Mouse (Mus musculus): ENCODE results near the gene Etfa. TPM values are rescaled to one million over a fixed set of nuclear protein-coding genes. Genes with fewer than 3 reads are reported as not detected.

The Etfa gene
- polyA plus RNA-seq (2015; fragmentation: Nextera tagmentation; extraction: Ambion mirVana), result 199 and 218 TPM in 2 replicates

- Histone ChIP-seq H3K4me3 (replicated peaks) (peak within 1 kb of the TSS; percentile 86), H3K9me3 (replicated peaks) (no peaks in the 10 kb centered on the region), H3K4me1 (peaks cover 11% of the 10 kb centered on the region), H3K27me3 (peaks cover 27% of the 10 kb centered on the region), H3K27ac (peak within 1 kb of the TSS; percentile 95), H3K4me2 (peak within 1 kb of the TSS; percentile 88), H3K9ac (peak within 1 kb of the TSS; percentile 91), H3K36me3 (no peaks in the 10 kb centered on the region)
- peak; percentile 100 for ATAC-seq (replicated peaks; ENCODE audit: low FRiP score)
- under 1% methylated on average over 47 of the region's 47 CpGs for WGBS
Measured at GRCm38 (mm10) chr9:55512027-55512543, at the start of gene Etfa. Gene Etfa, minus strand, starts transcription at chr9:55512243.

- WGBS, result 84% methylated on average over 1 of the region's 1 CpGs
- ATAC-seq (replicated peaks; ENCODE audit: low FRiP score), result no peak
Measured at GRCm38 (mm10) chr9:55560960-55561359, 48.9 kb upstream of the Etfa start.

GRCm38 (mm10) chr9:55554986-55555385 lies 42.9 kb upstream of the Etfa start:
- Histone ChIP-seq H3K27ac (no peak overlapping the region), H3K4me3 (replicated peaks) (no peak overlapping the region), H3K4me1 (no peaks in the 10 kb centered on the region), H3K4me2 (no peak overlapping the region), H3K9ac (no peak overlapping the region), H3K27me3 (peaks cover 18% of the 10 kb centered on the region), H3K9me3 (replicated peaks) (no peaks in the 10 kb centered on the region), H3K36me3 (no peaks in the 10 kb centered on the region)
- ATAC-seq (replicated peaks; ENCODE audit: low FRiP score), result no peak
- 58% methylated on average over 1 of the region's 1 CpGs for WGBS

More at GRCm38 (mm10) chr9:55560960-55561359, 48.9 kb upstream of the Etfa start:
- Histone ChIP-seq H3K4me3 (replicated peaks) (no peak overlapping the region), H3K4me2 (no peak overlapping the region), H3K27me3 (no peaks in the 10 kb centered on the region), H3K9ac (no peak overlapping the region), H3K4me1 (no peaks in the 10 kb centered on the region), H3K27ac (no peak overlapping the region), H3K9me3 (replicated peaks) (no peaks in the 10 kb centered on the region), H3K36me3 (no peaks in the 10 kb centered on the region)

- Histone ChIP-seq H3K27me3 (peaks cover 74% of the 10 kb centered on the region), H3K36me3 (no peaks in the 10 kb centered on the region), H3K9ac (no peak overlapping the region), H3K9me3 (replicated peaks) (no peaks in the 10 kb centered on the region), H3K4me3 (replicated peaks) (no peak overlapping the region), H3K4me2 (no peak overlapping the region; the same call in 1 of the 2 replicates), H3K27ac (no peak overlapping the region), H3K4me1 (peaks cover 27% of the 10 kb centered on the region)
- ATAC-seq (replicated peaks; ENCODE audit: low FRiP score), result no peak
- WGBS, result 3% methylated on average over 16 of the region's 16 CpGs
Measured at GRCm38 (mm10) chr9:55549302-55549890, 37.4 kb upstream of the Etfa start.

- Histone ChIP-seq H3K4me1 (peaks cover 32% of the 10 kb centered on the region), H3K4me3 (replicated peaks) (no peak overlapping the region), H3K9me3 (replicated peaks) (no peaks in the 10 kb centered on the region), H3K27me3 (peaks cover 79% of the 10 kb centered on the region), H3K9ac (no peak overlapping the region), H3K27ac (no peak overlapping the region), H3K36me3 (no peaks in the 10 kb centered on the region), H3K4me2 (no peak overlapping the region)
- 11% methylated on average over 3 of the region's 3 CpGs for WGBS
- ATAC-seq (replicated peaks; ENCODE audit: low FRiP score), result no peak
Measured at GRCm38 (mm10) chr9:55548871-55549270, 36.8 kb upstream of the Etfa start.

- H3K4me3 ChIP-seq (replicated peaks), result peak overlapping the region; percentile 41
- no peaks in the 10 kb centered on the region for H3K9me3 ChIP-seq (replicated peaks)
- 2% methylated on average over 63 of the region's 63 CpGs for WGBS
- peaks cover 52% of the 10 kb centered on the region for H3K4me1 ChIP-seq
- peak overlapping the region; percentile 64 for H3K4me2 ChIP-seq
- H3K9ac ChIP-seq, result no peak overlapping the region
- peaks cover 96% of the 10 kb centered on the region for H3K27me3 ChIP-seq
- H3K36me3 ChIP-seq, result no peaks in the 10 kb centered on the region
- no peak overlapping the region for H3K27ac ChIP-seq
- ATAC-seq (replicated peaks; ENCODE audit: low FRiP score), result peak; percentile 47
Measured at GRCm38 (mm10) chr9:55546176-55547010, 34.4 kb upstream of the Etfa start.

GRCm38 (mm10) chr9:55545556-55546175 lies 33.6 kb upstream of the Etfa start:
- no peaks in the 10 kb centered on the region for H3K36me3 ChIP-seq
- H3K4me2 ChIP-seq, result peak overlapping the region; percentile 64
- H3K9me3 ChIP-seq (replicated peaks), result no peaks in the 10 kb centered on the region
- 6% methylated on average over 41 of the region's 41 CpGs for WGBS
- H3K27ac ChIP-seq, result no peak overlapping the region
- peaks cover 98% of the 10 kb centered on the region for H3K27me3 ChIP-seq
- H3K9ac ChIP-seq, result no peak overlapping the region
- H3K4me1 ChIP-seq, result peaks cover 57% of the 10 kb centered on the region
- ATAC-seq (replicated peaks; ENCODE audit: low FRiP score), result no peak
- peak overlapping the region; percentile 41 for H3K4me3 ChIP-seq (replicated peaks)

- ATAC-seq (replicated peaks; ENCODE audit: low FRiP score), result no peak
- WGBS, result 2% methylated on average over 30 of the region's 30 CpGs
- no peak overlapping the region for H3K9ac ChIP-seq
Measured at GRCm38 (mm10) chr9:55544861-55545555, 33.0 kb upstream of the Etfa start.

GRCm38 (mm10) chr9:55543703-55544401 lies 31.8 kb upstream of the Etfa start:
- Histone ChIP-seq H3K9me3 (replicated peaks) (no peaks in the 10 kb centered on the region), H3K4me2 (peak overlapping the region; percentile 47), H3K4me3 (replicated peaks) (peak overlapping the region; percentile 41), H3K27me3 (peaks cover 100% of the 10 kb centered on the region), H3K27ac (no peak overlapping the region), H3K4me1 (peaks cover 66% of the 10 kb centered on the region), H3K9ac (no peak overlapping the region), H3K36me3 (no peaks in the 10 kb centered on the region)
- ATAC-seq (replicated peaks; ENCODE audit: low FRiP score), result no peak
- under 1% methylated on average over 46 of the region's 46 CpGs for WGBS

More at GRCm38 (mm10) chr9:55544861-55545555, 33.0 kb upstream of the Etfa start:
- H3K4me1 ChIP-seq, result peaks cover 62% of the 10 kb centered on the region
- peaks cover 100% of the 10 kb centered on the region for H3K27me3 ChIP-seq
- H3K9me3 ChIP-seq (replicated peaks), result no peaks in the 10 kb centered on the region
- H3K4me3 ChIP-seq (replicated peaks), result peak overlapping the region; percentile 41
- no peak overlapping the region for H3K27ac ChIP-seq
- peak overlapping the region; percentile 64 for H3K4me2 ChIP-seq
- H3K36me3 ChIP-seq, result no peaks in the 10 kb centered on the region

- no peak for ATAC-seq (replicated peaks; ENCODE audit: low FRiP score)
- no peak overlapping the region for H3K9ac ChIP-seq
- 9% methylated on average over 8 of the region's 8 CpGs for WGBS
- peaks cover 100% of the 10 kb centered on the region for H3K27me3 ChIP-seq
- no peak overlapping the region for H3K27ac ChIP-seq
- no peaks in the 10 kb centered on the region for H3K36me3 ChIP-seq
- H3K9me3 ChIP-seq (replicated peaks), result no peaks in the 10 kb centered on the region
- H3K4me3 ChIP-seq (replicated peaks), result no peak overlapping the region
- peaks cover 66% of the 10 kb centered on the region for H3K4me1 ChIP-seq
- H3K4me2 ChIP-seq, result no peak overlapping the region
Measured at GRCm38 (mm10) chr9:55543336-55543702, 31.3 kb upstream of the Etfa start.
